Mouse (Mus musculus) right cerebral cortex, postnatal 4 days (tissue): ENCODE measurements at regions not wholly inside any gene's neighbourhood (a gene's known extent, or its start where the extent isn't known, plus 50 kb on each side); places are given as distances from the start of the nearest gene placed in this dataset.

ENCODE experiments used
- DNase-seq: peaks from one replicate; pipeline ENCODE4 v3.0.0-alpha.2; 2022

DNA sequence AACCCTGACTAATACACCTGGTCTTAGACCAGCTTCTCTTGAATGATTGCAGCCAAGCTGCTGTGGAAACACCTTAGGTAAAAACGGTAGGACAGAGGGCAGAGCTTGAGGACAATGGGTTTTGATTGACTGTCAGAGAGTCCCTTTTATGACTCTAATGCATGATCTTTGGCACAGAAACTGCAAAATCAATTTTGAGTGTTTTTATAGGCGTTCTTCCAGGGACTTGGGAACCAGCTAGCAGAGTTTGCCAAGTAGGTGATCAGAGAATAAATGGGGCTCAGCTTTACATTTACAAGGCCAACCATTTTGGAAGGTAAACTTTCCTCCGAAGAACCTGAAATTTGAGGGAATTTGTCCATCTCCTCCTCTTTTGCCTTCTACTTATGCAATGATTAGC, 213.6 kb upstream of the Far2 start:
- no peak for DNase-seq

DNA sequence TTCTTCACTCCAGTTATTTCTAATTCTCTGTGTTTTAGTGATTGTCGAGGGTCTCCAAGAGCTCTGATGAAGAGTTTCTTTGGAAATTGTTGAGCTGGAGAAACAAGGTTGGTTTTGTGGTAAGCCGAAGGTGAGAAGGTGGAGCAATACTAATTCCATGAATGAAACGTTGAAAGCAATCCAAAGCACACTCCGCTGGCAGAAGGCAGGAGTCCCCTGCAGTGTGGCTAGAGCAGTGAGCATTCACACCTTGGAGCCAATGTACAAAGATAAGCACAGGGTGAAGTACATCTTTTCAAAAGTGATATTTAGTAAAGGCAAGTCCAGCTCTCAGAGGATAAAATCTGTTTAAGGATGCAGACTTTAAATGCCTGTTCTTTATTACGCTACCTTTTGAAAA, 208.2 kb upstream of the Far2 start:
- no peak for DNase-seq

DNA sequence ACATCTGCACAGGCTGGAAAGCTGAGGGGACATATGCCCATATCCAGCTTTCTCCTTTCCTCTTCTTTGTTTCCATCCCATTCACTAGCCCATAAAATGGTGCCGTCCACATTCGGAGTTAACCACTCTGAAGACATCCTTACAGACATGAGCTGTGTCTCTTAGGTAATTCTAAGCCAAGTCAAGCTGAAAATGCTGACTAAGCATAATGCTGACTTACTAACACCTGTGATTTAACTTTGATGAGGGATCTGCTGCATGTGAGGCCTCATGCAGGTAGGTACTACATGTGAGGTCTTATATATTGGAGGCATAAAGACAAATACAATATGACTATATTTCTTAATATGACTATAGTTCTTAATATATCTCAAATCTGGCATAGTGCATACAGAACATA, 197.1 kb upstream of the Far2 start:
- DNase-seq, result no peak

DNA sequence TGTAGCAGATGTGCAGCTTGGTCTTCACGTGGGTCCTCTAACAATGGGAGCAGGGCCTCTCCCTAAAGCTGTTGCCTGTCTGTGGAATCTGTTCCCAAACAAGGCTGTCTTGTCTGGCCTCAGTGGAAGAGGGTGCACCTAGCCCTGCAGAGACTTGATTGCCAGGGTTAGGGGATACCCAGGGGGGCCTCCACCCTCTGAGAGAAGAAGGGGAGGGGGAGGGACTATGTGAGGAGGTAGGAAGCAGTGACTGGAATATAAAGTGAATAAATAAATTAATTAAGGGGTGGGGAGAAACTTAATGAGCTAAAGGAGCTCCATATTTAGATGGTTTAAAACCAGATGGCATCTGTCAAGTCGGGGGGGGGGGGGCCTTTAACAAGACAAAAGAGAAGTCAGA, 185.9 kb upstream of the Far2 start:
- DNase-seq, result no peak

DNA sequence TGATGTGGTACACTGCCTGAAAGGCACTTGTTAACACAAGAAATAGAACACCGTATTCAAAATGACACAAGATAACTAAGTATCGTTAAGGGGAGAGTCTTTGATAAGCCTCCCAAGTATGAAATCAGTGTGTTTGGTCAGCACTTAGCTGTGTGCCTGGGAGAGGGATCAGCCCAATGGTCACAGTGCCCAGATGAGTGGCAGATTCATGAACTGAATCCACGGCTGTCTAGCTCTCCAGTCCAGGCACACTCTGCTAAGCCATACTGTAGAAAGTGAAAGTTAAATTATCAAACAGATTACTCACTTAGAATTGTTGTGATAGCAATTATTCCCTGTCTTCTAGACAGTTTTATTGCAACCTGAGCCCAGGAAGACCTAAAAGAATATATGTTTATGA, 176.0 kb upstream of the Far2 start:
- no peak for DNase-seq

DNA sequence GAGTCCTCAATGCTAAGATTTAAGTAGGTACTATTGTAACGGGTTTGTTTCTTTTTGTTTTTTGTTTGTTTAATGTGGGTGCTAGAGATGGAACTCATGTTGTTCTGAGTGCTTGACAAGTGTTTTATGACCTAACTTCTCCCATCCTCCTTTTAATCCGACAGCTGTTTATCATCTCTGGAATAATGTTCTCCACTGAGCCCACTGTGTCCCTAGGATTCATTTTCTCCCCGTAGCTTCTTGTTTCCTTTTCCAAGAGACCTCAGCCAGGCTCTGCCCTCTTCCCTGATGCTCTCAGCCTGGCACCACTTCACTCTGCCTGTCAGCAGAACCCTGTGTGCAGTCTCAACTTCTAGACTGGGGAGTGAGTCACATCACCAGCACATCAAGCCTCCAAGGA, 173.9 kb upstream of the Far2 start:
- DNase-seq, result no peak

DNA sequence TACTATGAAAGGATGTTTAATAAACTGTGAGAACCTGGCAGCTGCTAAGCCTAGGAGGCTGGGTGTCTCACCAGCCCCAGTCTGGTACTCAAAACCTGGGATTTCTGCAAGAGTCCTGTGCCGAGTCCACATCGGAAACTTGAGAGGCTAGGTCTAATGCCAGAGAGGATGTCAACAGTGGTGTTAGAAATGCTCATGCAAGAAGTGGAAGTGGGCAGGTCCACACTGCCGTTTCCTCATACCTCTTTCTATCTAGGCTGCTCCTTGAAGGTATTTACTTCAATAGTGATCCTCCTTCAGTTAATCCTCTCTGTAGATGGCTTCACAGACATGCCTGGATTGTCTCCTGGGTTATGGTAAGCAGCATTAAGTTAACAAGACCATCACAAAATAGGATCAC, 168.6 kb upstream of the Far2 start:
- DNase-seq, result no peak

DNA sequence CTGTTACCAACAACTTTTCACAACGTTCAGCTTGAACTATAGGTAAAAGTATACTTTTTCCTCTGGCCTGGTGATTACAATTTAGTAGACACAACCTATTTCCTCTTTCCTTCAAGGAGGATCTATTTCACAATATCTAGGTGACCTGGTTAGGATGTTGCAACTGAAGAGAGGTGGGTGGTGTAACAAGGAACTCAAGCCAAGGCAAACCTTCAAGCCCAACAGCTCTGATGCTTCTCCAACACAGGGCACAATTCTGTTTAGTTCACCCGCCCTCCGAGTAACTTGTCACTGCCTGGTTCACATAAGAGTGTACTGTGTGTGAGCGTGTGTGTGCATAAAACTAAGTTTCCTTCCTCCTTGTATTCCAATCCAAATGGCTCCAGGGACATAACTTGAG, 161.2 kb upstream of the Far2 start:
- DNase-seq, result no peak

DNA sequence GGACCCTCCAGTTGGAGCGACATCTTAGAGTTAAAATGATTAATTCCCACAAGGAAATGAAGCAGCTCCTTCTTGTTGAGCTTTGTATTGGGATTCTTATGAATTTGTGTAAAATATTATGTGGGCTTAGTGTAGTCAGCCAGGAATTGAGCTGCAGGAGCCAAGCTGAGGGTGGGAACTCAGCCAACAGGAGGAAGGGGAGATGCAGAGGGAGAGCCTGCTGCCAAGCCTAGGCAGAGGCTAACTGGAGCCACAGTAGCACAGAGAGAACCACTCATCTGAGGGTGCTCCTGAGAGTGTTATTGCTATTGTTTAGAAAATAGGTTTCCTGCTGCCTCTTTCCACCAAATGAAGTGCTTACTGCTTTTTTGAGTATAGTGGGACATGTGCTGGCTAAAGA, 127.4 kb upstream of the Far2 start:
- peak; percentile 10 for DNase-seq

DNA sequence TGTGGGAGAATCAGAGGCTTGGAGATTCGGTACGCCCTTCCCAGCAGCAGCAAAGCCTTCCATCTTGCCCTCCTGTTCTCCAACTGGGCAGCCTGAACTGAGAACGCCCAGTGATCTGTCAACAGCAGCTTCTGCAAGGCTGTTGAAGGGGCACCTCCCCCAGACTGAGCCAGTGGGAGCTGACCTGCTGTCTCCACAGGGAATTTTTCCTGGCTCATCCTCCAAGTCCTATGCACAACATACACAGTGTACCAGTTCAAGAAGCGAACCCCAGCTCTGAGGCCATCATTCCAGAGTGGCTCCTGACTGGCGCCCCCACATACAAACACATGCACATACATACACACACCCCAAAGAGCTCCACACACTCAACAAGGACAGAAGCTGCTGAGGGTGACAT, 126.0 kb upstream of the Far2 start:
- DNase-seq, result no peak

DNA sequence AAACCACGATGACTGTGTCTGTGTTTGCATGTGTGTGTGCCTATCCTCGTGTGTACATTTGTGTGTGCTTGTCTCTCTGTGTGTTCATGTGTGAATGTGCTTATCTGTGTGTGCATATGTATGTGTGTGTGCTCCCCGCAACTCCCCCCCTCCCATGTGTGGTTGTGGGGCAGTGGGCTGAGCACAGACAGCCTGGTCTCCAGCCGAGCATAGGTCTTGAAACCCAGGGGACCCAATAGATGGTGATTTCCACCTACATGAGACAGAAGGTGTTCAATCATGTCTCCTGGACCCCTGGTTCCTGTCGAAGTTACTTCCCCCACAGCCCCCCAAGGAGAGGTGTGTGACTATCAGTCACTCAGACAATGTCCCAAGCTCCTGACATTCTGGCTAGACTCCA, 124.6 kb upstream of the Far2 start:
- DNase-seq, result no peak

DNA sequence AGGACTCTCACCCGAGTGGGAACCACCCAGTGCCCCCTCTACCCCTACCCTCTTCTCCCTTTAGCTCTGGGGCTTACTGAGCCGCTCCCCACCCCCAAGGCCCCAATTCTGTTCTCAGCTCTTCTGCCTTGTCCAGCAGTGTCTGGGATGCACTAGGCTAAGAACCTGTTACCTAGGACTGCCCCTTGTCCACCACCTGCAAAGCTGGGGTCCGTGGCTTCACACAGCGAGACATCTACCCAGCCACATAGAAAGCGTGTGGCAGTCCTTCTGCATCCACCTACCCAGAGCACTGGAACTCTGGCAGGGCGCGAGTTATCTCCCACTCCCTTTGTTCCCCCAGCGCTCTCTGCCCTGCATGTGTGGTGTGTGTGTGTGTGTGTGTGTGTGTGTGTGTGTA, 123.8 kb upstream of the Far2 start:
- DNase-seq, result no peak

DNA sequence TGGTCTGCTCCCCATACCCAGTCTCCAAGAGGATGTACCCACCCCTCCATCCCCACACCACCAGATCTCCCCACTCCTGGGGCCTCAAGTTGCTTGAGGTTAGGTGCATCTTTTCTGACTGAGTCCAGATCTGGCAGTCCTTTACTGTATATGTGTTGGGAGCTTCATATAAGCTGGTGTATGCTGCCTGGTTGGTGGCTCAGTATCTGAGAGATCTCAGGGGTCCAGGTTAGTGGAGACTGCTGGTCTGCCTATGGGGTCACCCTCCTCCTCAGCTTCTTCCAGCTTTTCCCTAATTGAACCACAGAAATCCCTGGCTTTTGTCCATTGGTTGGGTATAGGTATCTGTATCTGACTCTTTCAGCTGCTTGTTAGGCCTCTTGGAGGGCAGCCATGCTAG, 118.1 kb upstream of the Far2 start:
- no peak for DNase-seq

DNA sequence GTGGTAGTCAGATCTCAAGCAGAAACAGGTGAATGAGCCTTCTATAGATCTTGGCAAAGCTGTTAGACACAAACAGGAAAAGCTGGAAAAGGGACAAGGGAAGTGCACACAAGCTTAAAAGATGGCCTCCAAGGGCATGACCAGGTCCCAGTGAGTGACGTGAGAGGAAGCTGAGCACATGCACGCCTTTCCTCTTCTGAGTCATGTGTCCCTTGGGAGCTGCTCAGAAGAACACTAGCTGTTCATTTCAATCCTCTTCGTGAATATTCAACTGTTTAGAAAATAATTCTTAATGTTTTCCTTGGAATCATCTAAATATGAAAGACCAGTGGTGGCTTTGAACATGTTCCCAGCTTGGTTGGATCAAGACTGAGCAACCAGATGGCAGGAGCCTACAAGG, 103.0 kb upstream of the Far2 start:
- no peak for DNase-seq

DNA sequence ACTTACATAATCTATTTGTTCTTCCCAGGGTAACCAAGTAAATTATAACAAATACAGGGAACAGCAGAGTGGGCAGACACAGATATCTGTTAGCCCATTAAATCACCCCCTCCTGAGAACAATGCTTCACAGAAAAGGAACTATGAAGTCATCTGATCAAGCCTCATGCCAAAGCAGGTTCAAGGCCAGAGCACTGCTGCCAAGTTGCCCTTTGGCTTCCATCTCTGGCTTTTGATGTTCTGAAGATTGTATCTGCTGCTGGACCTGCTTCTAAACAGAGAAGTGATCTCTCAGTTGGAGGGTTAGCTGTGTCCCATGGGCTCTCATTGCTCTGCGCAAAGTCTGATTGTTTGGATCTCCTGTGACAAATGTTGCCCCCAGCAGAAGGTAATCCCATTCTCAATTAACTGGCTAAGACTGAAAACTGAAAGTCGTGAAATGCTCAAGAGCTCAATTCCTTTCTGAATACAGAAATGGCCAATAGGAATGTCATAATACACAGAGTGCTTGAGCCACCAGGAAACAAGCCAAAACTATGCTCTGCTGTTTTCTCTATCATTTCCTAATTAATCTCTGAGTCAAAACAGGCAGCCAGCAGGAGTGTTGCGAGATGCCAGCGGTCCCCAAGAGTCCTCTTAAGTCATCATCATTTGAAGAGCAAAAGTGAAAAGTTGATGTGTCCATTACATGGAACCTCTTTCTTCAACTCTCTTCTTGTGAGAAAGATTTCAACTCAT, 102.0 kb upstream of the Far2 start:
- DNase-seq, result no peak

DNA sequence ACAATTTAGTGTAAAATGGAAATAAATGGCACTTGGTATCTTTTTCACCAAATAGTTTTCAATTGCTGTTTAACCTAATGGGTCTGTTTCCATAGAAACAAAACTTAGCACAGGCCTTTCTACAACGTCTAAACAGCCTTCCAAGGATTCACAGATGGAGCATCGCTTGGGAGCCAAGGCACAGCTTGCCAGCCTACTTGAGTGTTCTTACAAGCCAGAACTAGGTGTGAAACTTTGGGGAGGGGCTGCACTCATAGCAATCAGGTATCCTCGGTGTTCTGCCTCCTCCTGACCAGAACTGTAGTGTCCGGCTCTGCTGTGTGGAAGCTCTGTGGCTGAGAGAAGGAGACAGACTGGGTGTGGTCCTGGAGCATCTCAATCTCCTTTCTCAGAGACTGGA, 99.1 kb upstream of the Far2 start:
- peak; percentile 19 for DNase-seq

DNA sequence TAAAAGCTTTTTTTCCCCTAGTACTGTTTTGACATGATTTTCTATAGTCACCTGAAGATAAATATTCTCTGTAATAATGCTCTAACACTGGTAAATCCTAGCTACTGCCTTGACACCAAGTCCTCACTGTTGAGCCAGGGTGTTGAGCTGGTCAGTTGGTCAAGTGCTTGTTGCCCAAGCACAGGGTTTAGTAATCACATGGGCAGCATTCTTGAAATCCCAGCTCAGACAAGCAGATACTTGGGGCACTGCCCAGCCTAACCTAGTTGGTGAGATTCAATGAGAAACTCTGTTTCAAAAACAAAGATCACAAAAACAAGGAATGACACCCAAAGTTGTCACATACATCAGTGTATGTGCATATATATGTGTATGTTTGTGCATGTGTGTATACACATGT, 95.4 kb upstream of the Far2 start:
- DNase-seq, result no peak

DNA sequence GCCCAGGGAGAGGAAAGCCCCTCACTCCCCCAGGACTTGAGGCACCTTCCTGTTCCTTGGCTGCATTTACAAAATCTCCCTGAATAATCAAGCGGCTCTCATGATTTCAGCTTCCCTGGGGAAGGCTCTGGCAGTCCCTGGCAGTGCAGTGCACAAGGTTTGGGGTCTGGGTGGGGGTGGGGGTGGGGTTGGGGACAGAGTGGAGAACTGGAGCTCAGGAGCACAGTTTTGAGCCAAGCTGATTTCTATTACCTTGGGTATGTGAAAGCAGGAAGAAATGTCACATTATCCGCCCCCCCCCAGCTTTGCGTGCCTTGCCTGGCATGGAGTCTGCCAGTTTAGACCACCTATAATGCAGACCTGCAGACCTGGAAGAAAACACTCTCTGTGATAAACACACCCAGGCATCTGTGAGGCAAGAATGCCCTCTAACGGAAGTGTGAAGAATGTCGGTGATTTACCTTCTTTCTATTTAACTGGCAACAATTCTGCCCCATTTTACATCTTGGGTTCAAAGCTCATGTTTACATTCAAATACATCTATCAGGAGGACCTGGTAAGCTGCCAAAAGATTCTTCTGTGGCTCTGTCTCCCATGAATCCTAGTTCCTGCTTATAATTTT, 93.9 kb upstream of the Far2 start:
- DNase-seq, result peak; percentile 17

DNA sequence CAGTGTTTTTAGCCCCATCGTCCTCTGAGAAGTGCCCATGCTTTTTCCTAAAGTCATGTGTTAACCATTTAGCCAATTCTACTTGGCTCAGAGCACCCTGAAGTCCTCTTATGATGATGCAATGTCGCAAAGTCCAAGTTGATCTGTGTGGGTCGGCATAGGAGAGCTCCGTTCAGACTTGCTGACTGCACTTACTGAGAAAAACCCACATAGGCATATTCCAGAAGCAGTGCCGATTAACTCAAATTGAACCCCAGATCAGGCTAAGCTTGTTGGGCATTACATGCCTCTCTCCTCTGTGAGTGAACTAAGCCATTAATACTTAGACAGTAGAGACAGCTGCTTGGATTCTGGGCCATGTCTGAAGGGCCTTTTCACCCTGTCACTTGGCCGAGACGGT, 93.3 kb upstream of the Far2 start:
- DNase-seq, result no peak

DNA sequence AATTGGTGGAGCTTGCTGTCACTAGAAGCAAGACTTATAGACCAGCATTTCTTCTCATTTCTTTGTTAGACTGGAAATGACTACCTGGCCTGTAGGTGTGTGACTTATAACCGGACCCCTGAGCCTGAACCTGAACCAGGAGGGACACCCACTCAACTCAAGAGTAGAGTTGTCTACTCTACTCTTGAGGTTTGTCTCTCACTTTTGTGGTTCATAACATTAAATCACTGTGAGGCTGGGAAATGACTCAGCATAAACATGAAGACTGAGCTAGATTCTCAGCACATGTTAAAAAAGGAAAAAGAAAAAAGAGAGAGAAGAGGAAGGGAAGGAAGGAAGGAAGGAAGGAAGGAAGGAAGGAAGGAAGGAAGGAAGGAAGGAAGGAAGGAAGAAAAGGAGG, 92.8 kb upstream of the Far2 start:
- no peak for DNase-seq

DNA sequence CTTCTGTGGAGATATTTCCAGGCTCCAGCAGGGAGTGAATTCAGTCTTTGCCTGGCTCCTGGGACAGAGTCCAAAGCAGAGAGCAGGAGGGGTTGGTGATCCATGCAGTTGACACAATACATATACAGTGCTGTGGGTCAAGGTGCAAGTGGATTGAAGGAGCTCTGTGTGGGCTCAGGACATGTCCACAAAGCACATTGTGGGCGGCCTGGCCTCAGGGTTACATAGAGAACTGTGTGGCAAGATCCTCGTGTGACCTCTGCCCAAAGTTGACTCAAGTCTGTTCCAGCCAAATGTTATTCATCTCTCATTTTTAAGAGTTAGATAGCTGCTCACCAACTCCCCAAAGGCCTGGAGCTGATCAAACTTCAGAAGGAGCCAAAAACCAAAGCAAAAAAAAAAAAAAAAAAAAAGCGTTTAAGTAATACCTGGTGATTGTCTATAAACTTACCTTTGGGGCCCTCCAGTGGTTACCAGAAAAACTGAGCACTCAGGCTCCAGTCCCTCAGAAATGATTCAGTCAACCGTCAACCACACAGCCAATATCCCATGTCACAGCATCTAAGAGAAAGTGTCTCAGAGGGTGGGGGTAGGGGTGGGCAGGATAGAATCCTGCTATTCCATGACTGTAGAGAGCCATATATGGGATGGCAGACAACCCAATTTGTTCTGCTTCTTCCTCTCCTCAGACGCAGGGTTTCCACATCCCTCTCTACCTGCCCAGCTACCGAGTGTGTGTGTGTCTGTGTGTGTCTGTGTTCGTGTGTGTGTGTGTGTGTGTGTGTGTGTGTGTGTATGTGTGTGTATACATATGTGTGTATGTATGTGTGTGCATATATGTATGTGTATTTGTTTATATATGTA, 91.9 kb upstream of the Far2 start:
- no peak for DNase-seq

DNA sequence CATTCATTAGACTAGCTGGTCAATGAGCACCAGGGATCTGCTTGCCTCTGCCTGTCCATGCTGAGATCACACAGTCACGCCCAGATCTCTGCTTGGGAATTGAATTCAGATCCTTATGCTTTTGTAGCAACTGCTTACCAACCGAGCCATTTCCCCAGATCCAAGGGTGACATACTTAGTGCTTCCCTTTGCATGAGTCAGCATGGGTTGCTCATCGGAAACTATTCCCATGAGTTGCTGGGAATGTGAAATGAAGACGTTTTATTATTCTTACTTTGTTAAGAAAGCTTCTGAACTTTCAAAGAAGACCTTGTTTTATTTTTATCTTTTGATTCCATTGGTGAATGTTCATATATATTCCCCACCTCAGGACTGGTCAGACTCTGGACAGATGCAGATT, 82.3 kb upstream of the Far2 start:
- DNase-seq, result no peak

DNA sequence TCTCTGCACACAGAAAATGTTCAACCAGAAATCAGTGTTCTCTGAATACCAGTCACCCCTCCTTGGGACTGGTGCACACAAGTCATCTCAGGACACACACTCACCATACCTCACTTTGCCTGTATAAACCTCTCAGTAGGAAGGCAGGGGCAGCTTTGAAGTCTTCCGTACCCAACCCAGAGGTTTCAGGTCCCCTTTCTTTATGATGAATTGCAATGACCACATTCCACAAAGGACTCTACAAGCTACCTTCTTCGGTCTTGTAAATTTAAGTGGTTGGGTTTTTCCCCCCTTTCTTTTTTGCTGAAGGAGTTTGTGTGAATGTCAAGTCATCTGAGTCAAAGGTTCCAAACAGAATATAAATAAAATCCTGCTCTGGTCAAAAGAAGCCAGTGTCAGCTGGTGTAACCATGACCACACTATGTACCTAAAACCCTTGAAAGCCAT, 76.9 kb upstream of the Far2 start:
- no peak for DNase-seq

DNA sequence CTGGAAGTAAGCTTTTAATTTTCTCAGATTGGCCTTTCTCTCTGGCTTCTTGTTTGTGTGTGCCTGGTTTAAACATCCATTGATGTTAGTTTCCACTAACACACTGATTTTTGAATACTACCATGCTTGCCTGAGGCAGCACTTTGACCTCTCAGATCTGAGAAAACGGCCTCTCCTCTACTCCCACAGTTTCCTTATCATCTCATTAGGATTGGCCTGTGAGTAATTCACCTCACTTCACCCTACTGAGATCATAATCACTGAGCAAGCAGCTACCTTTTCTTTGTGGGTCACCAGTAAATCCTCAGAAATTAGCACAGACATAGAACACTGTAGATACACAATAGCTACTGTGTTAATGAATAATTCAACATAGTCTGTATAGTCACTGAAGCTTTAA, 74.5 kb upstream of the Far2 start:
- no peak for DNase-seq
